Mouse (Mus musculus): ENCODE data around the gene Ttc5. TPM values are rescaled to one million over a fixed set of nuclear protein-coding genes. Genes with fewer than 3 reads are reported as not detected.
A peak's percentile ranks its signal among the peaks of the same experiment; 100 is the strongest.

The Ttc5 gene
- polyA plus RNA-seq, 1 experiment from 2014 or later, result 58.4 TPM

GRCm38 (mm10) chr14:50784391-50785250 is 698 bp downstream of the Ttc5 start:
- Histone ChIP-seq H3K27me3 (ENCODE audit: insufficient read depth, low read length) (no peaks in the 10 kb centered on the region), H3K9ac (ENCODE audit: low read depth, low read length) (peak overlapping the region; percentile 78), H3K4me3 (replicated peaks; ENCODE audit: low read depth, low read length) (peak overlapping the region; percentile 72), H3K27ac (peak overlapping the region; percentile 84), H3K9me3 (replicated peaks; ENCODE audit: low read length) (no peaks in the 10 kb centered on the region), H3K4me2 (ENCODE audit: low read length) (peak overlapping the region; percentile 64), H3K4me1 (replicated peaks; ENCODE audit: insufficient read depth, low read length) (no peaks in the 10 kb centered on the region), H3K36me3 (ENCODE audit: insufficient read depth, low read length) (peaks cover 11% of the 10 kb centered on the region; the same call in 1 of the 2 replicates)
- DNase-seq (ENCODE audit: low spot score) (no peak), ATAC-seq (replicated peaks; ENCODE audit: low FRiP score, low read depth) (no peak)
- TF ChIP-seq CTCF (IDR thresholded peaks at IDR 0.05; ENCODE audit: low read depth), result no peak
- 23% methylated on average over 16 of the region's 16 CpGs for WGBS

GRCm38 (mm10) chr14:50782166-50782565 is 3.2 kb downstream of the Ttc5 start:
- H3K4me1 ChIP-seq (replicated peaks; ENCODE audit: insufficient read depth, low read length), result no peaks in the 10 kb centered on the region
- WGBS, result 94% methylated on average over 3 of the region's 3 CpGs
- no peaks in the 10 kb centered on the region for H3K27me3 ChIP-seq (ENCODE audit: insufficient read depth, low read length)
- no peak for DNase-seq (ENCODE audit: low spot score)
- TF ChIP-seq CTCF (IDR thresholded peaks at IDR 0.05; ENCODE audit: low read depth), result no peak
- H3K4me2 ChIP-seq (ENCODE audit: low read length), result no peak overlapping the region
- no peak overlapping the region for H3K27ac ChIP-seq
- no peak overlapping the region for H3K4me3 ChIP-seq (replicated peaks; ENCODE audit: low read depth, low read length)
- no peak for ATAC-seq (replicated peaks; ENCODE audit: low FRiP score, low read depth)
- no peak overlapping the region for H3K9ac ChIP-seq (ENCODE audit: low read depth, low read length)
- no peaks in the 10 kb centered on the region for H3K9me3 ChIP-seq (replicated peaks; ENCODE audit: low read length)
- peaks cover 20% of the 10 kb centered on the region; the same call in 1 of the 2 replicates for H3K36me3 ChIP-seq (ENCODE audit: insufficient read depth, low read length)

GRCm38 (mm10) chr14:50771342-50771741 is 14.0 kb downstream of the Ttc5 start:
- WGBS, result 85% methylated on average over 2 of the region's 2 CpGs
- H3K27ac ChIP-seq, result no peak overlapping the region
- H3K4me2 ChIP-seq (ENCODE audit: low read length), result no peak overlapping the region
- TF ChIP-seq CTCF (IDR thresholded peaks at IDR 0.05; ENCODE audit: low read depth), result peak; percentile 47
- no peak for ATAC-seq (replicated peaks; ENCODE audit: low FRiP score, low read depth)
- H3K9ac ChIP-seq (ENCODE audit: low read depth, low read length), result no peak overlapping the region
- no peak for DNase-seq (ENCODE audit: low spot score)
- H3K4me3 ChIP-seq (replicated peaks; ENCODE audit: low read depth, low read length), result no peak overlapping the region
- H3K9me3 ChIP-seq (replicated peaks; ENCODE audit: low read length), result no peaks in the 10 kb centered on the region
- H3K36me3 ChIP-seq (ENCODE audit: insufficient read depth, low read length), result peaks cover 55% of the 10 kb centered on the region
- H3K4me1 ChIP-seq (replicated peaks; ENCODE audit: insufficient read depth, low read length), result no peaks in the 10 kb centered on the region
- H3K27me3 ChIP-seq (ENCODE audit: insufficient read depth, low read length), result no peaks in the 10 kb centered on the region

GRCm38 (mm10) chr14:50765736-50766135 is 19.6 kb downstream of the Ttc5 start:
- no peak overlapping the region for H3K9ac ChIP-seq (ENCODE audit: low read depth, low read length)
- H3K4me1 ChIP-seq (replicated peaks; ENCODE audit: insufficient read depth, low read length), result no peaks in the 10 kb centered on the region
- DNase-seq (ENCODE audit: low spot score) (no peak), ATAC-seq (replicated peaks; ENCODE audit: low FRiP score, low read depth) (no peak)
- H3K9me3 ChIP-seq (replicated peaks; ENCODE audit: low read length), result no peaks in the 10 kb centered on the region
- 94% methylated on average over 6 of the region's 6 CpGs for WGBS
- no peak overlapping the region for H3K27ac ChIP-seq
- H3K27me3 ChIP-seq (ENCODE audit: insufficient read depth, low read length), result no peaks in the 10 kb centered on the region
- H3K4me3 ChIP-seq (replicated peaks; ENCODE audit: low read depth, low read length), result no peak overlapping the region
- H3K4me2 ChIP-seq (ENCODE audit: low read length), result no peak overlapping the region
- no peak for TF ChIP-seq CTCF (IDR thresholded peaks at IDR 0.05; ENCODE audit: low read depth)
- peaks cover 31% of the 10 kb centered on the region for H3K36me3 ChIP-seq (ENCODE audit: insufficient read depth, low read length)

- Histone ChIP-seq H3K4me1 (replicated peaks; ENCODE audit: insufficient read depth, low read length) (no peaks in the 10 kb centered on the region), H3K9ac (ENCODE audit: low read depth, low read length) (no peak overlapping the region), H3K4me3 (replicated peaks; ENCODE audit: low read depth, low read length) (no peak overlapping the region), H3K27me3 (ENCODE audit: insufficient read depth, low read length) (no peaks in the 10 kb centered on the region), H3K27ac (no peak overlapping the region), H3K36me3 (ENCODE audit: insufficient read depth, low read length) (no peaks in the 10 kb centered on the region), H3K9me3 (replicated peaks; ENCODE audit: low read length) (no peaks in the 10 kb centered on the region), H3K4me2 (ENCODE audit: low read length) (no peak overlapping the region)
- DNase-seq (ENCODE audit: low spot score), result no peak
- 82% methylated on average over 5 of the region's 5 CpGs for WGBS
- no peak for ATAC-seq (replicated peaks; ENCODE audit: low FRiP score, low read depth)
- no peak for TF ChIP-seq CTCF (IDR thresholded peaks at IDR 0.05; ENCODE audit: low read depth)
Observed at GRCm38 (mm10) chr14:50758416-50759085, 26.8 kb downstream of the Ttc5 start.

- no peaks in the 10 kb centered on the region for H3K4me1 ChIP-seq (replicated peaks; ENCODE audit: insufficient read depth, low read length)
- no peak within 1 kb of the TSS for H3K27ac ChIP-seq
- DNase-seq (ENCODE audit: low spot score), result no peak
- H3K4me2 ChIP-seq (ENCODE audit: low read length), result no peak within 1 kb of the TSS
- H3K4me3 ChIP-seq (replicated peaks; ENCODE audit: low read depth, low read length), result no peak within 1 kb of the TSS
- no peak within 1 kb of the TSS for H3K9ac ChIP-seq (ENCODE audit: low read depth, low read length)
- H3K36me3 ChIP-seq (ENCODE audit: insufficient read depth, low read length), result no peaks in the 10 kb centered on the region
- ATAC-seq (replicated peaks; ENCODE audit: low FRiP score, low read depth), result no peak
- no peaks in the 10 kb centered on the region for H3K9me3 ChIP-seq (replicated peaks; ENCODE audit: low read length)
- TF ChIP-seq CTCF (IDR thresholded peaks at IDR 0.05; ENCODE audit: low read depth), result no peak
- H3K27me3 ChIP-seq (ENCODE audit: insufficient read depth, low read length), result no peaks in the 10 kb centered on the region
Observed at GRCm38 (mm10) chr14:50744994-50745393, 40.3 kb downstream of the Ttc5 start, which contains the start of gene Olfr749. Gene Olfr749, minus strand, starts transcription at chr14:50745094.
